Mouse (Mus musculus): ENCODE measurements around the gene Slc35c1.

GRCm38 (mm10) chr2:92471886-92472670 lies 11.7 kb upstream of the Slc35c1 start:
- TF ChIP-seq CTCF (IDR thresholded peaks at IDR 0.05; ENCODE audit: insufficient read depth, low read length) = no peak
- no peak for TF ChIP-seq POLR2A (IDR thresholded peaks at IDR 0.05; ENCODE audit: borderline replicate concordance, extremely low read depth, low read depth, low read length)
